Comparison of ENCODE assay signal across 10 mouse cellular contexts in the genomic region with DNA sequence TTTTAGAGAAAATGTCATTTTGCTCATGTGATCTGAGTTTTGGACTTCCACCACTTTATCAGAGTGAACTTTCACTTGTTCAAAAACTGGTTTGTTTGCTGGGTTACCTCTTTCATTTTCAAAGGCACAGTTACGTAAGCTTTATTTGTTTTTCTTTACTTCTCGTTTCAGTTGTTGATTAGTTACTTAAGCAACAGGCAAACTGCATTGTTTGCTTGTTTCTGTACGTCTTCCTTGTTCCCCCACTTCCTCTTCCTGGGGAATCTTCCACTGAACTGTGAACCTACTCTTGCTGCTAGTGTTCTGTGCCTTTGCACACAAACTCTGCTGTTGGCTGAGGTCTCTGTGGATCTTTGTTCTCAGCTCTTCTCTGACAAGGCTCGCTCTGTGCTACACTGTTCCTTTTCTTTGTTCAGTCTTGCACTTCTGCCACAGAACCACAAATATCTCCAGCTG. TPM values are rescaled to one million over a fixed set of nuclear protein-coding genes. Genes with fewer than 3 reads are reported as not detected.
A peak's percentile ranks its signal among the peaks of the same experiment; 100 is the strongest.
DNase-seq lines count a peak whose midpoint lies in the region; ATAC-seq and TF ChIP-seq lines count a peak whose summit lies in the region.
"Had no signal": no experiment of that assay in that cellular context is flagged by ENCODE, and none has a peak within 500 bp of the region (broad histone marks: within the 10 kb centered on the region; RNA-seq: fewer than 3 reads in every experiment).

Gene Agmo (plus strand): TSS at position 76 of the 456 bp plus-strand sequence.

- DNase-seq in forebrain, postnatal 0 days: peak; percentile 12
- peak; percentile 12 for DNase-seq in CH12.LX (ENCODE audit: extremely low read depth)
- peak; percentile 6 for DNase-seq in gastrocnemius, postnatal 14 days
- DNase-seq in layer of hippocampus, postnatal 10 days (ENCODE audit: low spot score in 2 of 2): peak; percentile 25 to 41
- peak; percentile 46 for DNase-seq in lung, postnatal 36 days
- no peak for DNase-seq in thymus, adult 18-20 months
- DNase-seq in retina, postnatal 1 day: no peak

- no peak for TF ChIP-seq POLR2A in CH12.LX (IDR thresholded peaks at IDR 0.05; ENCODE audit: low read depth, low read length)

- in situ Hi-C loops in CH12.LX (cut with MboI; ENCODE audit: low pct_ligation_motif_present, low pct_unique_long_range_greater_than_20kb, low sequenced_read_pairs): no loop called here

- no peak for TF ChIP-seq CTCF in forebrain, postnatal 0 days (IDR thresholded peaks at IDR 0.05; ENCODE audit: low read depth)
- no peak for TF ChIP-seq CTCF in CH12.LX (conservative IDR thresholded peaks at IDR 0.05 in 1 of 2, IDR thresholded peaks at IDR 0.05 in 1 of 2; ENCODE audit: low read depth in 2 of 2, low read length in 2 of 2)

- dilution Hi-C loops in CH12.LX (cut with MboI; ENCODE audit: extremely low pct_ligation_motif_present, extremely low pct_unique_long_range_greater_than_20kb, low sequenced_read_pairs): no loop called here

- TF ChIP-seq EP300 in CH12.LX (IDR thresholded peaks at IDR 0.05; ENCODE audit: low read length): 0 out of 2 replicates have a peak, but pooled peaks have one; percentile 3

- TF ChIP-seq RAD21 in CH12.LX (IDR thresholded peaks at IDR 0.05; ENCODE audit: low read depth, low read length): no peak

- H3K4me1 ChIP-seq in forebrain, postnatal 0 days (ENCODE audit: insufficient read depth): no peaks in the 10 kb centered on the region
- no peaks in the 10 kb centered on the region for H3K4me1 ChIP-seq in forebrain, embryonic 15.5 days
- peaks cover 0 to 5% of the 10 kb centered on the region in 2 experiments; a peak in 2 of 4 replicates for H3K4me1 ChIP-seq in CH12.LX (ENCODE audit: control insufficient read depth in 1 of 2, insufficient read depth in 2 of 2)
- H3K4me1 ChIP-seq: embryonic facial prominence, embryonic 13.5 days; midbrain, embryonic 12.5 days had no signal

- intact Hi-C loops in gastrocnemius, postnatal 14 days (cut with DNase I; ENCODE audit: low total_unique reads): no loop called here

- 43% methylated on average over 4 of the region's 4 CpGs for WGBS in forebrain, postnatal 0 days
- 64% methylated on average over 4 of the region's 4 CpGs for WGBS in forebrain, embryonic 15.5 days

- peak; percentile 79 for ATAC-seq in forebrain, postnatal 0 days
- no peak for ATAC-seq in forebrain, embryonic 15.5 days (replicated peaks)

- no peak within 1 kb of the TSS for H3K27ac ChIP-seq in forebrain, postnatal 0 days (ENCODE audit: low read depth, low read length)
- no peak within 1 kb of the TSS for H3K27ac ChIP-seq in forebrain, embryonic 15.5 days (replicated peaks)
- H3K27ac ChIP-seq in CH12.LX (ENCODE audit: insufficient read depth, low read depth): no peak within 1 kb of the TSS
- H3K27ac ChIP-seq: embryonic facial prominence, embryonic 13.5 days; midbrain, embryonic 12.5 days had no signal

- 0 out of 2 replicates have a peak within 1 kb of the TSS, but pooled peaks have one; percentile 1 for H3K4me2 ChIP-seq in forebrain, postnatal 0 days (ENCODE audit: low read depth)
- no peak within 1 kb of the TSS for H3K4me2 ChIP-seq in forebrain, embryonic 15.5 days (replicated peaks)
- peak within 1 kb of the TSS; percentile 67 for H3K4me2 ChIP-seq in CH12.LX (ENCODE audit: insufficient read depth, low read depth, poor library complexity, severe bottlenecking)
- H3K4me2 ChIP-seq: embryonic facial prominence, embryonic 13.5 days; midbrain, embryonic 12.5 days had no signal

- H3K4me3 ChIP-seq in forebrain, postnatal 0 days (ENCODE audit: low read depth, low read length): no peak within 1 kb of the TSS
- no peak within 1 kb of the TSS for H3K4me3 ChIP-seq in forebrain, embryonic 15.5 days
- H3K4me3 ChIP-seq in CH12.LX (replicated peaks in 1 of 3; ENCODE audit: low read depth in 2 of 3, low read length in 2 of 3, poor library complexity in 1 of 3): peak within 1 kb of the TSS; percentile 0 to 34 (median 21)
- H3K4me3 ChIP-seq: embryonic facial prominence, embryonic 13.5 days; midbrain, embryonic 12.5 days had no signal

- H3K9me3 ChIP-seq in forebrain, postnatal 0 days (ENCODE audit: low read length): no peaks in the 10 kb centered on the region
- H3K9me3 ChIP-seq in forebrain, embryonic 15.5 days: no peaks in the 10 kb centered on the region
- no peaks in the 10 kb centered on the region for H3K9me3 ChIP-seq in CH12.LX (replicated peaks; ENCODE audit: low read length)
- H3K9me3 ChIP-seq: embryonic facial prominence, embryonic 13.5 days; midbrain, embryonic 12.5 days had no signal

- no peaks in the 10 kb centered on the region for H3K79me2 ChIP-seq in CH12.LX (replicated peaks; ENCODE audit: control insufficient read depth, extremely low read depth, insufficient read depth, poor library complexity, severe bottlenecking)

- H3K27me3 ChIP-seq in forebrain, postnatal 0 days (ENCODE audit: insufficient read depth, low read length): no peaks in the 10 kb centered on the region
- H3K27me3 ChIP-seq in forebrain, embryonic 15.5 days: no peaks in the 10 kb centered on the region
- H3K27me3 ChIP-seq in CH12.LX (replicated peaks): no peaks in the 10 kb centered on the region
- H3K27me3 ChIP-seq: embryonic facial prominence, embryonic 13.5 days; midbrain, embryonic 12.5 days had no signal

- H3K36me3 ChIP-seq in forebrain, postnatal 0 days (ENCODE audit: insufficient read depth): no peaks in the 10 kb centered on the region
- no peaks in the 10 kb centered on the region for H3K36me3 ChIP-seq in forebrain, embryonic 15.5 days
- no peaks in the 10 kb centered on the region for H3K36me3 ChIP-seq in CH12.LX (replicated peaks in 1 of 2; ENCODE audit: control insufficient read depth in 1 of 2, insufficient read depth in 1 of 2, low read length in 1 of 2)
- H3K36me3 ChIP-seq: embryonic facial prominence, embryonic 13.5 days; midbrain, embryonic 12.5 days had no signal

- H3K9ac ChIP-seq in forebrain, postnatal 0 days: no peak within 1 kb of the TSS
- no peak within 1 kb of the TSS for H3K9ac ChIP-seq in forebrain, embryonic 15.5 days (replicated peaks)
- peak within 1 kb of the TSS; percentile 9; the same call in 1 of the 2 replicates for H3K9ac ChIP-seq in CH12.LX (ENCODE audit: insufficient read depth, low read depth)
- H3K9ac ChIP-seq: embryonic facial prominence, embryonic 13.5 days; midbrain, embryonic 12.5 days had no signal

TF ChIP-seq in CH12.LX, 34 proteins besides CTCF, POLR2A, EP300 and RAD21:
- TF ChIP-seq ETS1 (conservative IDR thresholded peaks at IDR 0.05; ENCODE audit: low read depth, low read length): no peak
- TF ChIP-seq ELF1 (IDR thresholded peaks at IDR 0.05; ENCODE audit: low read depth, low read length): peak; percentile 26; the same call in 1 of the 2 replicates

RNA-seq across cellular contexts. Expression of gene Agmo, which starts in this region (rescaled TPM):
- total RNA-seq in forebrain, postnatal 0 days (2014; rRNA removed): 1.5 and 2.1 TPM in 2 replicates
- polyA plus RNA-seq in forebrain, postnatal 0 days (2015; fragmentation: Nextera tagmentation; extraction: Ambion mirVana): 1.6 and 1.7 TPM in 2 replicates
- 0.24 and 0.42 TPM in 2 replicates for polyA plus RNA-seq in forebrain, embryonic 15.5 days (2015; fragmentation: Nextera tagmentation; extraction: Ambion mirVana)
- total RNA-seq in CH12.LX (2012; rRNA removed) (0.21 and 0.29 TPM in 2 replicates), CH12.LX (2014; rRNA removed) (0.78 and 0.89 TPM in 2 replicates)
- 0.52 and 0.61 TPM in 2 replicates for polyA plus RNA-seq in CH12.LX (2012; ENCODE audit: insufficient read length, low read depth)
- 1 to 10 TPM; 1.6 to 2.5 TPM for total RNA-seq in gastrocnemius, postnatal 14 days (2021)
- total RNA-seq in layer of hippocampus, postnatal 10 days (2021): 1 to 10 TPM; 2.2 to 2.3 TPM

Comparison
In these comparisons a context has a peak if more than half of its experiments do, and no peak if none do; other contexts are left out.
1. Peak in DNase-seq, H3K4me3 ChIP-seq, H3K9ac ChIP-seq and H3K4me2 ChIP-seq in CH12.LX; RNA of the gene not detected or under 1 TPM.
2. DNase-seq: peak in forebrain, postnatal 0 days (single experiment), gastrocnemius, postnatal 14 days (single experiment), layer of hippocampus, postnatal 10 days (2 of 2) and lung, postnatal 36 days (single experiment); none in thymus, adult 18-20 months (0 of 2) and retina, postnatal 1 day (single experiment).